Mouse (Mus musculus): Measurements from ENCODE around the gene Tpi1. TPM values are rescaled to one million over a fixed set of nuclear protein-coding genes. Genes with fewer than 3 reads are reported as not detected.

Gene Tpi1
- polyA plus RNA-seq, 1 experiment = 604 TPM

DNA sequence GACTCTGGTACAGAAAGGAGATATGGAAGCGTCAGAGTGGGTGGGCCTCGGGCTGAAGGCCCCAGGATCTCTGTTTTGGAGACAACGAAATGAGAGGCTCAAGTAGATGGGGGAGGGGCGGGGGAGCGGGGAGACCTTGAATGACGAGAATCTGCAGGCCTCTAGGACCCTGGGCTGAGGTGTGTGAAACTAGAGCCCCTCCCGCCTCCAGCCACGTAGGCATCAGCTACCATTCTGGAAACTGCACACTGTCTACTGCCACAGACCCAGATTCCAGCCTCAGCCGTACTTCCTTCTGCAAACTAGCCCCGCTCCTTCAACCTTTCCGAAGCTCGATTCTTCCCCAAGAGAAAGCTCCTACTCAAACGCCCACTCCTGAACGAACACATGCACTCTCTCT is 42.2 kb upstream of the Tpi1 start:
- Histone ChIP-seq H3K79me3 (ENCODE audit: low read depth) (no peaks in the 10 kb centered on the region), H3K79me2 (ENCODE audit: control insufficient read depth, insufficient read depth) (no peaks in the 10 kb centered on the region), H3K36me3 (ENCODE audit: control insufficient read depth, insufficient read depth) (no peaks in the 10 kb centered on the region), H3ac (ENCODE audit: control insufficient read depth, insufficient read length, low read depth) (no peak overlapping the region), H3K4me3 (ENCODE audit: insufficient read depth, poor library complexity, severe bottlenecking) (no peak overlapping the region), H3K27me3 (ENCODE audit: control insufficient read depth, insufficient read depth, insufficient read length) (peaks cover 7% of the 10 kb centered on the region)
- TF ChIP-seq CEBPB (IDR thresholded peaks at IDR 0.05; ENCODE audit: low read depth) (no peak), MYOG (IDR thresholded peaks at IDR 0.05; ENCODE audit: control insufficient read depth, extremely low read depth, insufficient read length) (no peak), USF1 (IDR thresholded peaks at IDR 0.05; ENCODE audit: low read depth) (no peak), CTCF (IDR thresholded peaks at IDR 0.05; ENCODE audit: control insufficient read depth, insufficient read depth, insufficient read length) (no peak), MAX (IDR thresholded peaks at IDR 0.05) (no peak), MYOD1 (IDR thresholded peaks at IDR 0.05; ENCODE audit: control insufficient read depth, insufficient read length, low read depth) (no peak), FOSL1 (IDR thresholded peaks at IDR 0.05; ENCODE audit: insufficient read depth, low read length, poor library complexity, severe bottlenecking) (no peak)

DNA sequence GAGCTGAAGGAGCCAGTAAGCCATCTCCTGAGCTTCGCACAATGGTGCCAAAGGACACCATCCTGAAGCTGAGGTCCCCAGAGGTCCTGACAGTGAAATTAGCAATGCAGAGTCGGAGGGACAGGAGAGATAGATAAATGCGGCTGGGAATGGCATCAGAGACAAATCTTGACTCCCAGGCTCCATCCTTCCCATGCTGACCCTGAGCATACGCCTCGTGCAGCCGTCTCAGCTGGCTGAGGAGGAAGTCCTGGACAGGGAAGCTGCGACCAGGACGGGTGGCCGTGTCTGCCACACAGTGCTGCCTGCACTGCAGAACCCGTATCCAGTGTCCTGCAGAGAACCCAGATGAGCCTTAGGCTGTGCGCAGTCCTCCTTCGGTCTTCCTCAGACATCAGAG is 40.6 kb upstream of the Tpi1 start:
- no peak overlapping the region for H3ac ChIP-seq (ENCODE audit: control insufficient read depth, insufficient read length, low read depth)
- H3K36me3 ChIP-seq (ENCODE audit: control insufficient read depth, insufficient read depth) = no peaks in the 10 kb centered on the region
- H3K27me3 ChIP-seq (ENCODE audit: control insufficient read depth, insufficient read depth, insufficient read length) = peaks cover 3% of the 10 kb centered on the region
- TF ChIP-seq USF1 (IDR thresholded peaks at IDR 0.05; ENCODE audit: low read depth) (no peak), CEBPB (IDR thresholded peaks at IDR 0.05; ENCODE audit: low read depth) (no peak), MYOG (IDR thresholded peaks at IDR 0.05; ENCODE audit: control insufficient read depth, extremely low read depth, insufficient read length) (no peak), CTCF (IDR thresholded peaks at IDR 0.05; ENCODE audit: control insufficient read depth, insufficient read depth, insufficient read length) (no peak), MYOD1 (IDR thresholded peaks at IDR 0.05; ENCODE audit: control insufficient read depth, insufficient read length, low read depth) (no peak), FOSL1 (IDR thresholded peaks at IDR 0.05; ENCODE audit: insufficient read depth, low read length, poor library complexity, severe bottlenecking) (no peak)
- H3K79me3 ChIP-seq (ENCODE audit: low read depth) = no peaks in the 10 kb centered on the region
- no peaks in the 10 kb centered on the region for H3K79me2 ChIP-seq (ENCODE audit: control insufficient read depth, insufficient read depth)
- H3K4me3 ChIP-seq (ENCODE audit: insufficient read depth, poor library complexity, severe bottlenecking) = no peak overlapping the region

DNA sequence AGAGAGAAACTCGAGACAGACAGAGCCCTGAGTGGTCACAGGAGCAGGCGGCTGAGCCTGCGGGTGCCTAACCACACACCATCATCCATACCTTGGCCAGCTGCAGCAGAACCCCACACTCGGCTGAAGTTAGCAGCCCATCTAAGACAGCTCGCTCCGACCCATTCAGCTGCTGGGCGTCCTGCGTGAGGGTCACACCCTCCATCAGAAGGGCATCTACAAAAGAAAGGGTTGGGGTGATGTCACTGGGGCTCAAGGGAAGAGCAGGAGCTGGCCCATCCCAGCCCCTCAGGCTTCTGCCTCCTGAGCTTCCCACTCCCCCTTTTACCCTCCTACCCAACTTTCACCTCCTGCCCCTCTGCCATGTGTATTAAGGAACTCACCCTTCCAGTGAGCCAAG is 36.4 kb upstream of the Tpi1 start:
- Histone ChIP-seq H3K79me2 (ENCODE audit: control insufficient read depth, insufficient read depth) (no peaks in the 10 kb centered on the region), H3K4me3 (ENCODE audit: insufficient read depth, poor library complexity, severe bottlenecking) (no peak overlapping the region), H3K27me3 (ENCODE audit: control insufficient read depth, insufficient read depth, insufficient read length) (peaks cover 3% of the 10 kb centered on the region), H3ac (ENCODE audit: control insufficient read depth, insufficient read length, low read depth) (no peak overlapping the region), H3K36me3 (ENCODE audit: control insufficient read depth, insufficient read depth) (no peaks in the 10 kb centered on the region), H3K79me3 (ENCODE audit: low read depth) (no peaks in the 10 kb centered on the region)
- TF ChIP-seq MYOG (IDR thresholded peaks at IDR 0.05; ENCODE audit: control insufficient read depth, extremely low read depth, insufficient read length) (no peak), MAX (IDR thresholded peaks at IDR 0.05) (no peak), FOSL1 (IDR thresholded peaks at IDR 0.05; ENCODE audit: insufficient read depth, low read length, poor library complexity, severe bottlenecking) (no peak), USF1 (IDR thresholded peaks at IDR 0.05; ENCODE audit: low read depth) (no peak), CTCF (IDR thresholded peaks at IDR 0.05; ENCODE audit: control insufficient read depth, insufficient read depth, insufficient read length) (no peak), CEBPB (IDR thresholded peaks at IDR 0.05; ENCODE audit: low read depth) (no peak), MYOD1 (IDR thresholded peaks at IDR 0.05; ENCODE audit: control insufficient read depth, insufficient read length, low read depth) (no peak)

DNA sequence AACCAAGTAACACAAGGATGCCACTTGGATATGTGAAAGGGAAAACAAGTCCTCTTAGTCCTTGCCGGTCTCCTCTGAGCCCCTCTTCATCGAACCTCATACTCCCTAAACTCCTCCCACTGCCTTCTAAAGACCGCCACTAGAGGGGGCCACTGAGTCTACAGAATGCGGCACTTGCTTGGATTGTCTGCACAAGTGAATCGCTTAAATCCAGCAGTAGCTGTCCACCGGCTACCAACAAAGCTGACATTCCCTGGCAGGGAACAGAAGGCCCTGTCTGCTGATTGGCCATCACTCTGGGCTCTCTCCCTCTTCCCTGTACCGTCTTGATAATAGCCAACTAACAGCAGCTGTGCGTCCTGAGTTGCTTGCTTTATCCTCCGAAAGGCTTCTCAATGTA is 33.2 kb upstream of the Tpi1 start:
- H3K36me3 ChIP-seq (ENCODE audit: control insufficient read depth, insufficient read depth) = no peaks in the 10 kb centered on the region
- peaks cover 3% of the 10 kb centered on the region for H3K27me3 ChIP-seq (ENCODE audit: control insufficient read depth, insufficient read depth, insufficient read length)
- TF ChIP-seq MYOD1 (IDR thresholded peaks at IDR 0.05; ENCODE audit: control insufficient read depth, insufficient read length, low read depth) (no peak), CEBPB (IDR thresholded peaks at IDR 0.05; ENCODE audit: low read depth) (no peak), USF1 (IDR thresholded peaks at IDR 0.05; ENCODE audit: low read depth) (no peak), MAX (IDR thresholded peaks at IDR 0.05) (no peak), CTCF (IDR thresholded peaks at IDR 0.05; ENCODE audit: control insufficient read depth, insufficient read depth, insufficient read length) (peak; percentile 48), FOSL1 (IDR thresholded peaks at IDR 0.05; ENCODE audit: insufficient read depth, low read length, poor library complexity, severe bottlenecking) (no peak)
- H3K79me3 ChIP-seq (ENCODE audit: low read depth) = no peaks in the 10 kb centered on the region
- H3K79me2 ChIP-seq (ENCODE audit: control insufficient read depth, insufficient read depth) = no peaks in the 10 kb centered on the region
- no peak overlapping the region for H3ac ChIP-seq (ENCODE audit: control insufficient read depth, insufficient read length, low read depth)
- H3K4me3 ChIP-seq (ENCODE audit: insufficient read depth, poor library complexity, severe bottlenecking) = no peak overlapping the region

DNA sequence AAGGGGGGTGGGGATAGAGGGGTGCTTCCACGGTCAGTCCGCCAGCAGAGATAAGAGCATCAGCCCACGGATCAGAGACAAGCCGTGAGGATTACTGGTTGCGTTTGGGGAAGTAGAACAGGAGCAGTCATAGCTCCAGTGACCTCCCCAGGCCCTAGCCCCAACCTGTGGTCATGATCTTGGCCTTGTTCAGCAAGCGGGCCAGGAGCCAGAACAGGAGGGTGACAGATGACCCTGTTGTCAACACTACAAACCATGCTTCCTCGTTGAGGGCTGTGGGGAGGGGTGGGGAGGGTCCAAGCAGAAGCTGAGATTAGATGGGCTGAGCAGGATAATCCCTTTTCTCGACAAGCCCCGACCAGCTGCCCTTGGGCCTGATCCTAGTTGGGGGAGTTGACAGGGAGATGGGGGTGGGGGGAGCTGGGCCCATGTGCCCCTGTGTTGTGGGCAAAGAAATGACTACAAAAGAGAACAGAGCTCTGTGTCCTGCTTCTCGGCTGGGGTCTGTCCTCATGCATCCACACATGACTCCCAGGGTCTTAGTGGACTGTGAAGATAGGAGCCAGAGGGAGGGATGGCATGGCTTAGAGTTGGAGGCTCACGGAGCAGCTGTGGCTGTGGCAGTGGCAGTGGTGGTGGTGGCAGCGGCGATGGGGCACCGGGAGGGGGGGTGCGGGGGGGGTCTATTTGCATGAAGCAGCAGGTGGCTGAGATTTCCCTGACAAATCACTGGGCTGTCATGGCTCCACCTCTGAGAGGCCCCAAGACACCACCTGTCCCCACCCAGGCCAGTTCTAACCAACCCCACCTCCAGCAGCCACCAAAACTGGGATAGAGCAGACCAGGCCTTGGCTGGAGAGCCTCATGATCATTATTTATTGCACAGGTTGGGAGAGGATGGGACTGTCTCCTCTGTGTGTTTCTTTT is 26.4 kb upstream of the Tpi1 start, which contains the start of gene Gnb3:
Gene Gnb3 (minus strand): TSS at position 35 of the 927 bp plus-strand sequence.
- Histone ChIP-seq H3K79me2 (ENCODE audit: control insufficient read depth, insufficient read depth) (no peaks in the 10 kb centered on the region), H3K27me3 (ENCODE audit: control insufficient read depth, insufficient read depth, insufficient read length) (peaks cover 5% of the 10 kb centered on the region), H3ac (ENCODE audit: control insufficient read depth, insufficient read length, low read depth) (no peak within 1 kb of the TSS), H3K36me3 (ENCODE audit: control insufficient read depth, insufficient read depth) (no peaks in the 10 kb centered on the region), H3K4me3 (ENCODE audit: insufficient read depth, poor library complexity, severe bottlenecking) (no peak within 1 kb of the TSS), H3K79me3 (ENCODE audit: low read depth) (no peaks in the 10 kb centered on the region)
- TF ChIP-seq FOSL1 (IDR thresholded peaks at IDR 0.05; ENCODE audit: insufficient read depth, low read length, poor library complexity, severe bottlenecking) (no peak), MYOD1 (IDR thresholded peaks at IDR 0.05; ENCODE audit: control insufficient read depth, insufficient read length, low read depth) (no peak), MAX (IDR thresholded peaks at IDR 0.05) (no peak), CEBPB (IDR thresholded peaks at IDR 0.05; ENCODE audit: low read depth) (no peak), CTCF (IDR thresholded peaks at IDR 0.05; ENCODE audit: control insufficient read depth, insufficient read depth, insufficient read length) (no peak), USF1 (IDR thresholded peaks at IDR 0.05; ENCODE audit: low read depth) (no peak), MYOG (IDR thresholded peaks at IDR 0.05; ENCODE audit: control insufficient read depth, extremely low read depth, insufficient read length) (no peak)
